Mouse (Mus musculus) cortical plate, adult 2 months (tissue): ENCODE results near the gene Tmem38b. TPM values are rescaled to one million over a fixed set of nuclear protein-coding genes. Genes with fewer than 3 reads are reported as not detected.
A peak's percentile ranks its signal among the peaks of the same experiment; 100 is the strongest.

ENCODE experiments used
- H3K27ac ChIP-seq: fragments of 200-500 bp; 2 replicates; pipeline ENCODE4 v1.5.1; 2012; ENCODE audit warnings: low read length, control low read depth, inconsistent platforms; ENCODE audit not compliant: insufficient read depth
- H3K4me1 ChIP-seq: fragments of 200-500 bp; 2 replicates; pipeline ENCODE4 v1.6.1; 2011; ENCODE audit warnings: low read length; ENCODE audit not compliant: control insufficient read depth, insufficient read depth
- H3K4me3 ChIP-seq: fragments of 200-500 bp; 2 replicates; pipeline ENCODE4 v1.5.1; 2011; ENCODE audit warnings: mild to moderate bottlenecking, low read length, control low read depth; ENCODE audit not compliant: insufficient read depth
- CTCF ChIP-seq: fragments of 200-500 bp; IDR thresholded peaks from 2 replicates; pipeline ENCODE4 v1.5.1; 2011; ENCODE audit warnings: mild to moderate bottlenecking, control low read depth, low read length; ENCODE audit not compliant: insufficient read depth; ENCODE audit errors: extremely low read depth
- POLR2A ChIP-seq: fragments of 200-500 bp; IDR thresholded peaks from 2 replicates; pipeline ENCODE4 v1.6.1; 2011; ENCODE audit warnings: mild to moderate bottlenecking, low read length, control low read depth; ENCODE audit not compliant: insufficient read depth; ENCODE audit errors: extremely low read depth
- polyA plus RNA-seq: library from polyadenylated mRNA; depleted of rRNA; stranded (reverse); fragments of >200 nt; gene quantifications from 2 replicates; pipeline ENCODE4 v1.2.3, GENCODE M21; 2012; rRNA removed

Gene Tmem38b
- polyA plus RNA-seq, 1 experiment: 7.3 TPM

DNA sequence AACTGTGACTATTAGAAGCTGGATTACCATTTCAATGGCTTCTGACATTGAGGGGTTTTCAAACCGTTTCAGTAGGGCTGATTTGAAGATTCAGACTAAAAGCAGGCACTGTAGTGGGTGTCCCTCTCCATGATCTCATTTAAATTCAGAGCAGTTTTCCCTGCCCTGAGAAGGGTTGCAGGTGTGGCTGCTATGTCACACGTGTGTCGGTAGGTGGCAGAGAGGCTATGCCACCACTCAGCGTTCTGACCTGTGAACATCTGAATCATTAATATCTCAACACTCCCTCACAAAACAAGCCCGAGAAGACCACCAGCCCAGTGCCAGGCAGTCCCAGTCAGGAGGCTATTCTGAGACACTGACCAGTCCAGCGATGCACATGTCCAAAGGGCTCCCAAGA lies 79.7 kb downstream of the Tmem38b start:
- TF ChIP-seq POLR2A: no peak
- peak; percentile 39; the same call in 1 of the 2 replicates for TF ChIP-seq CTCF
- H3K4me3 ChIP-seq: no peak overlapping the region
- no peak overlapping the region for H3K27ac ChIP-seq
- no peaks in the 10 kb centered on the region for H3K4me1 ChIP-seq

DNA sequence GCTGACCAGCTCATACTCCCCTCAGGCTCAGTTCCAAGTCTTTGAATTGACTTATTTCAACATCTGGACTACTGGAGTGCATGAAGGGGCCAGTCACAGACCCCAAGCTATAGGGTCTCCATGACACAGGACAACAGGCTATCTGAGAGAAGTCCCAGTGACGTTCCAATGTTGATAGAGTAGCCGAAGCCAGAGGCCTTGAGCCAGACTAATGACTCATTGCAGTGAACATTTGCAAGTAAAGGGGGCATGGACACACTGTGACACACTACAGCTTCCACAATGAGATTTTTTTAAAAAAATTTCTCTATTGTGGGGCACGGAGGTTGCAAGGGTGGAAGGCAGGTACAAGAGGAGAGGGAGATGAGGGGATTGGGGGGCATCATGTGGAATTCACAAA lies 81.2 kb downstream of the Tmem38b start:
- no peak overlapping the region for H3K4me3 ChIP-seq
- no peaks in the 10 kb centered on the region for H3K4me1 ChIP-seq
- TF ChIP-seq POLR2A: no peak
- no peak for TF ChIP-seq CTCF
- no peak overlapping the region for H3K27ac ChIP-seq

Other genes starting within 250 kb of the Tmem38b start
- gene Fsd1l, start 194.6 kb upstream of the Tmem38b start, polyA plus RNA-seq: 11.5 and 11.9 TPM in 2 replicates
- 23.2 and 23.5 TPM in 2 replicates for gene Fktn, start 112.0 kb upstream of the Tmem38b start, polyA plus RNA-seq
- 0.19 and 0.23 TPM in 2 replicates for gene Tal2, start 46.3 kb upstream of the Tmem38b start, polyA plus RNA-seq